Mouse (Mus musculus) hindbrain, embryonic 15.5 days (tissue): ENCODE results near the gene Lrrc8e. TPM values are rescaled to one million over a fixed set of nuclear protein-coding genes. Genes with fewer than 3 reads are reported as not detected.
"Not testable (repeated sequence)": the region's sequence is repeated elsewhere in the genome, so short reads cannot be mapped to it uniquely, and the experiment has no call there.

Source experiments
- ATAC-seq: fragments of 200-750 bp; cut with Nextera tagmentation; 2 replicates; pipeline ENCODE4 v1.8.0; 2017; ENCODE audit warnings: low read depth, moderate number of reproducible peaks, moderate TSS enrichment; ENCODE audit not compliant: low FRiP score
- H3K27ac ChIP-seq: fragments of 300-500 bp; sonication (generic); replicated peaks from 2 replicates; pipeline ENCODE4 v1.5.1; 2015; ENCODE audit warnings: mild to moderate bottlenecking, inconsistent platforms
- H3K27me3 ChIP-seq: fragments of 300-500 bp; sonication (generic); 2 replicates; pipeline ENCODE4 v1.6.1; 2015; ENCODE audit warnings: control low read depth, inconsistent platforms
- H3K36me3 ChIP-seq: fragments of 300-500 bp; sonication (generic); 2 replicates; pipeline ENCODE4 v1.6.1; 2015; ENCODE audit warnings: control low read depth, inconsistent platforms
- H3K4me1 ChIP-seq: fragments of 300-500 bp; sonication (generic); replicated peaks from 2 replicates; pipeline ENCODE4 v1.6.1; 2015; ENCODE audit warnings: control low read depth, inconsistent platforms
- H3K4me2 ChIP-seq: fragments of 300-500 bp; sonication (generic); 2 replicates; pipeline ENCODE4 v1.6.1; 2015; ENCODE audit warnings: moderate library complexity, mild to moderate bottlenecking, inconsistent platforms
- H3K4me3 ChIP-seq: fragments of 300-500 bp; sonication (generic); 2 replicates; pipeline ENCODE4 v1.5.1; 2015; ENCODE audit warnings: mild to moderate bottlenecking, inconsistent platforms
- H3K9ac ChIP-seq: fragments of 300-500 bp; sonication (generic); 2 replicates; pipeline ENCODE4 v1.6.1; 2015; ENCODE audit warnings: inconsistent platforms
- H3K9me3 ChIP-seq: fragments of 300-500 bp; sonication (generic); 2 replicates; pipeline ENCODE4 v1.6.1; 2016; ENCODE audit warnings: control low read depth, inconsistent platforms
- WGBS: fragments of 180-500 bp; shearing (Covaris S2); methylation state at CpG from one replicate; pipeline ENCODE4 v1.1.7; 2015; 5-methylcytosine and 5-hydroxymethylcytosine counted together
- polyA plus RNA-seq: library from polyadenylated mRNA; unstranded; fragments of >200 nt; fragmentation: Nextera tagmentation; extraction: Ambion mirVana; gene quantifications from 2 replicates; pipeline ENCODE4 v1.2.1, GENCODE M21; 2015

Gene Lrrc8e
- polyA plus RNA-seq, 1 experiment from 2014 or later: 0.08 TPM

- peaks cover 35% of the 10 kb centered on the region for H3K4me1 ChIP-seq
- peaks cover 28% of the 10 kb centered on the region for H3K36me3 ChIP-seq
- H3K4me2 ChIP-seq: peak overlapping the region; percentile 68
- peak overlapping the region; percentile 57 for H3K4me3 ChIP-seq
- ATAC-seq: no peak
- WGBS: 49% methylated on average over 8 of the region's 8 CpGs
- H3K9ac ChIP-seq: peak overlapping the region; percentile 70; the same call in 1 of the 2 replicates
- peak overlapping the region; percentile 92 for H3K27ac ChIP-seq
- H3K27me3 ChIP-seq: no peaks in the 10 kb centered on the region
- no peaks in the 10 kb centered on the region for H3K9me3 ChIP-seq
Observed at GRCm38 (mm10) chr8:4252116-4252760, 25.6 kb downstream of the Lrrc8e start.

- Histone ChIP-seq H3K9me3 (no peaks in the 10 kb centered on the region), H3K4me3 (peak within 1 kb of the TSS; percentile 57), H3K4me1 (peaks cover 45% of the 10 kb centered on the region), H3K9ac (peak within 1 kb of the TSS; percentile 70), H3K27ac (peak within 1 kb of the TSS; percentile 92), H3K36me3 (peaks cover 20% of the 10 kb centered on the region), H3K27me3 (no peaks in the 10 kb centered on the region), H3K4me2 (peak within 1 kb of the TSS; percentile 68)
- ATAC-seq: peak; percentile 85
- under 1% methylated on average over 69 of the region's 69 CpGs for WGBS
Observed at GRCm38 (mm10) chr8:4252934-4253841, 26.6 kb downstream of the Lrrc8e start, which contains the start of gene Snapc2. TSS of gene Snapc2 (plus strand) at chr8:4253080.

DNA sequence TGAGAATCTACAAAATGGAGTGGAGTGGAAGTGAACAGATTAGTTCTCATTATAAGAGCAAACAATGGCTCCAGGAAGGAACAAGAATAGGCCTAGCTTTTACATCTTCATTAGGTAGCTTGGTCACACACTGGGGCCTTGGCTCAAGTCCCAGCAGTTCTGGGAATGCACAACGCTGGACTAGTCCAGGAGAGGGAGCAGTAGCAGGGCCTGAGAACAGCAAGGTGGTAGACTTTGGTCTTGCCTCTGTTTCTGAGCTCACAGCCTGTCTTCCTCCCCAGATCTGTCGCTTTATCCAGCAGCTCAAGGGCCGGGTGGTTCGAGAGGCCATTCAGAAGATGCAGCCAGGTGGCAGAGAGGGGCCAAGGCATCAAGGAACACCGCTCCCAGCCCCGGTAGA lies 27.4 kb downstream of the Lrrc8e start:
- ATAC-seq: no peak
- peaks cover 46% of the 10 kb centered on the region for H3K4me1 ChIP-seq
- H3K27me3 ChIP-seq: no peaks in the 10 kb centered on the region
- peak overlapping the region; percentile 68 for H3K4me2 ChIP-seq
- peak overlapping the region; percentile 92 for H3K27ac ChIP-seq
- WGBS: 67% methylated on average over 6 of the region's 6 CpGs
- H3K4me3 ChIP-seq: peak overlapping the region; percentile 57
- peaks cover 20% of the 10 kb centered on the region for H3K36me3 ChIP-seq
- H3K9ac ChIP-seq: peak overlapping the region; percentile 7
- H3K9me3 ChIP-seq: no peaks in the 10 kb centered on the region

GRCm38 (mm10) chr8:4255471-4255870 lies 28.8 kb downstream of the Lrrc8e start:
- H3K9me3 ChIP-seq, H3K27ac ChIP-seq, H3K4me3 ChIP-seq, H3K27me3 ChIP-seq, ATAC-seq, H3K9ac ChIP-seq, H3K4me2 ChIP-seq: not testable (repeated sequence)
- peaks cover 53% of the 10 kb centered on the region for H3K4me1 ChIP-seq
- 92% methylated on average over 7 of the region's 7 CpGs for WGBS
- H3K36me3 ChIP-seq: peaks cover 29% of the 10 kb centered on the region

DNA sequence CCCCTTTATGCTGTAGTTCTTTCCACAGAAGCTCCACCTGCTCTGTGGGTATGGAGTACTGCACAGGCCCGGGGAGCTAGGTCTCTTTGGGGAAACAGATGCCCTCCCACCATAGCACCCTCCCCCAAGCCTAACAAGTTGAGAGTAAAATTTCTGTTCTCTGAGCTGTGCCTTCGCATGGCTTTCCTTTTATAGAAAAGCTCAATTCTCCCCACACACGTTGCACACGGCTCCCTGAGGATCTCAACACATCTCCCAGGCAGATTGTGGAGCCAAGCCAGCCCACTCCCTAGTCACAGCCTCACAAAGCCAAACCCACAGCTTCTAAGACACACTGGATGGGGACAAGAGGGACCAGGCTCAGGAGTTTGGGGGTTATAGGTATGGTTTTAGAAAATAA lies 30.3 kb downstream of the Lrrc8e start:
- Histone ChIP-seq H3K9me3 (no peaks in the 10 kb centered on the region), H3K4me3 (peak overlapping the region; percentile 79), H3K9ac (peak overlapping the region; percentile 80), H3K4me2 (peak overlapping the region; percentile 74), H3K36me3 (peaks cover 37% of the 10 kb centered on the region), H3K27me3 (no peaks in the 10 kb centered on the region), H3K4me1 (peaks cover 53% of the 10 kb centered on the region), H3K27ac (peak overlapping the region; percentile 95)
- no peak for ATAC-seq
- WGBS: 41% methylated on average over 4 of the region's 4 CpGs

DNA sequence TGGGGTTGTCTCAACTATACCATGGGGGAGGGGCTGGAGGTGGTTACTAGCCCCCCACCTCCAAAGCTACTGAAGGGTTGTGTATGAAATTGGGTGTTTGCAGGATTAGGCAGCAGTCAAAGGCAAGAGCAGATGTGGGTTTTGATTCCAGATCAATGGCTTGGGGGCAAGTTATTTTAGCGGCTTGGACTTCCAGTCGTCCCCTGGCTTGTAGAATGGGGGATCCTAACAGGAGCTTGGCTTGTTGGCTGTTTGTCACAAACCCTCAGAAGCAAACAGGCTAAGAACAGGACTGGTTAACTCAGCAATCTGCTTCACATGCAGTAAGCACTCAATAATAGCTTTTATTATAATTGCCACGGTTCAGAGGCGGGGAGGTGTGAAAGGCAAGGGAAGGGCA lies 30.7 kb downstream of the Lrrc8e start:
- ATAC-seq: no peak

DNA sequence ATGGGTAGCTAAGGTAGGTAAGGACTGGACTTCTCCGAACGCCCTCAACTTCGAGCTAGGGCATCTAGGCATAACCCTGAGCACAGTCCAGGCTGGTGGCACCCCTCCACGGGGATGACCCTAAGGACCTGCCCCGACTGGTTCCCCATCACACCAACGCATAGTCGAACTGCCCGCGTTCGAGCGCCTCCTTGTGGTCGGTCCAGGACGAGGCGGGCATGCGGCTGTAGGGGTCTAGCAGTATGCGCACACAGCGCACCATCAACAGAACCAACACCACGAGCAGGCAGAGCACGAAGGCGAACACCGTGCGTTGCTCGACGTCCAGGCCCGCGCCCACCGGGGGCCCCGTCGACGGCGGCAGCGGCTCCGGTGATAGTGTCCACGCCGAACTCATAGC lies 31.6 kb downstream of the Lrrc8e start:
- WGBS: 3% methylated on average over 35 of the region's 35 CpGs
- peak overlapping the region; percentile 95 for H3K27ac ChIP-seq
- ATAC-seq: peak; percentile 54
- H3K9ac ChIP-seq: peak overlapping the region; percentile 80
- peaks cover 48% of the 10 kb centered on the region for H3K4me1 ChIP-seq
- peaks cover 43% of the 10 kb centered on the region for H3K36me3 ChIP-seq
- H3K4me2 ChIP-seq: peak overlapping the region; percentile 74
- no peaks in the 10 kb centered on the region for H3K9me3 ChIP-seq
- H3K4me3 ChIP-seq: peak overlapping the region; percentile 79
- no peaks in the 10 kb centered on the region for H3K27me3 ChIP-seq

More for the DNA sequence above, 30.7 kb downstream of the Lrrc8e start:
- Histone ChIP-seq H3K9ac (peak overlapping the region; percentile 80), H3K27ac (peak overlapping the region; percentile 95), H3K27me3 (no peaks in the 10 kb centered on the region), H3K4me3 (peak overlapping the region; percentile 79), H3K9me3 (no peaks in the 10 kb centered on the region), H3K36me3 (peaks cover 41% of the 10 kb centered on the region), H3K4me2 (peak overlapping the region; percentile 74), H3K4me1 (peaks cover 50% of the 10 kb centered on the region)
- 56% methylated on average over 4 of the region's 4 CpGs for WGBS

DNA sequence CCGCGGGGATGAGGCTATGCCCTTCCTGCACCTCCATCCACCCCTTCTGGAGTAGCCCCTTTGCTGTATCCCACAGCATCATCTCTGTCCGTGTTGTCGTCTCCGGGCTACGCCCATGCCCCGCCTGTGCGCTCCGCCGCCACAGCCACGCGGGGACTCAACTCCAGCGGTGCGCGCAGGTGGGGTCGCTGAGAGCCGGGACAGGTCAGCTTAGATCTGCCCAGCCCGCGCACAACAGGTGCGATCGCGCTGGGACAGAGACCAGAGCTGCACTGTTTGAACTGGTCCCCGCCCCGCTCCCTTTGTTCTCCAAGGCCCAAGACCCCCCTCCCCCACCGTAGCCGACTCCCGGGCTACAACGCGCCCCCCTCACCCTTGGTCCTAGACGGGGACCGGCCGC lies 32.1 kb downstream of the Lrrc8e start:
- H3K4me1 ChIP-seq: peaks cover 45% of the 10 kb centered on the region
- H3K27ac ChIP-seq: peak overlapping the region; percentile 95
- no peaks in the 10 kb centered on the region for H3K9me3 ChIP-seq
- peak; percentile 75 for ATAC-seq
- H3K4me3 ChIP-seq: peak overlapping the region; percentile 79
- H3K36me3 ChIP-seq: peaks cover 47% of the 10 kb centered on the region
- WGBS: under 1% methylated on average over 31 of the region's 32 CpGs
- H3K9ac ChIP-seq: peak overlapping the region; percentile 80
- no peaks in the 10 kb centered on the region for H3K27me3 ChIP-seq
- H3K4me2 ChIP-seq: peak overlapping the region; percentile 74

DNA sequence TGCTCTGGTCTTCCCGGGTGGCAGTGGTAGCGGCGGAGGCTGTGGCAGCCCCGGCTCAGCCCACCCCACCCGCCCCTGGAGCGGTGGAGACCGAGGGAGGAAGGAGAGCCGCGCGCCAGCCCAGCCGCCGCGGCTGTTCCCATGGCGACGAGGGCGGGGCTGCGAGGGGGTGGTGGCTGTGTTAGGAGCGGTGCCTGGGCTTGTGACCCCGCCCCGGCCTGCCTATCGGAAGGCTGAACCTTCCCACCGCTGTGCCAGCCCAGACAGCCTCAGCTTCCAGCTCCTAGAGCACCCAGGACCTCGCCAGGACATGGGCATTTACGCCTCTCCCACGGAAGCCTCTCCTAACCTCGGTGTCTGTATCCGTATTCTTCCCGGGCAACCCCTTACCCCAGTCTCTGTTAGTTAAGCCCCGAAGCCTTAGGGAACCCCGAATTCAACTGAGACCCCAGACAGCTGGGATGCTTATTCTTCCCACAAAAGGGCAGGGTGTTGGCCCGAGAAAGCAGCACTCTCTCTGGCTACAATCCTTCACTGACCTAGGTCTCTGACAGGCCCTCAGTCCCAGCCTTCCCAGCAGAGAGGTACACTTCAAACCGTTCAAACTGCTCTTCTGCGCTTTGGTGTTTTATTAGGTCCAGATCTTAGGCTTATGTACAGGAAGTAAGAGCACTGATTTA lies 32.6 kb downstream of the Lrrc8e start, which contains the start of gene Ctxn1:
Gene Ctxn1, minus strand, starts transcription at position 150 of the 680 bp plus-strand sequence.
- H3K36me3 ChIP-seq: peaks cover 52% of the 10 kb centered on the region
- peak within 1 kb of the TSS; percentile 95 for H3K27ac ChIP-seq
- H3K9ac ChIP-seq: peak within 1 kb of the TSS; percentile 80
- ATAC-seq: peak; percentile 91
- peak within 1 kb of the TSS; percentile 79 for H3K4me3 ChIP-seq
- no peaks in the 10 kb centered on the region for H3K27me3 ChIP-seq
- H3K4me1 ChIP-seq: peaks cover 40% of the 10 kb centered on the region
- 6% methylated on average over 31 of the region's 33 CpGs for WGBS
- no peaks in the 10 kb centered on the region for H3K9me3 ChIP-seq
- H3K4me2 ChIP-seq: peak within 1 kb of the TSS; percentile 74

DNA sequence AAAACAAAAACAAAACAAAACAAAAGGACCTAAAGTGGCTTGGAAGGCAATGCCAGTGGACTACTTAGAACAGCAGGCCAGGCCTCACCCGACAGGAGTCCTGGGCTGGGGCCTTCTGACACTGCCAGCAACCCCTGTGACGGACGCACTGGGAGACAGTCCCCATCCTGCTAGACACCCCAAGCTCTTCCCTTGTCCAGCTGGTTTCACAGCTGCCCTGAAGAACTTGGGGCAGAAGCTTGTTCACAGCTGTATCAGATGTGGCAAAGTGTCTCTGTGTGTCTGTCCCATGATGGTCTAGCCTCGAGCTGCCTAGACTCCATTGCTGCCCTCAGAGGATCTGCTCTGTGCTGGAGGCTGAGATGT lies 33.2 kb downstream of the Lrrc8e start:
- Histone ChIP-seq H3K4me1 (peaks cover 35% of the 10 kb centered on the region), H3K4me3 (peak overlapping the region; percentile 79; the same call in 1 of the 2 replicates), H3K4me2 (peak overlapping the region; percentile 74; the same call in 1 of the 2 replicates), H3K9ac (peak overlapping the region; percentile 80; the same call in 1 of the 2 replicates), H3K27ac (peak overlapping the region; percentile 95), H3K9me3 (no peaks in the 10 kb centered on the region), H3K36me3 (peaks cover 53% of the 10 kb centered on the region), H3K27me3 (no peaks in the 10 kb centered on the region)
- no peak for ATAC-seq
- WGBS: 79% methylated on average over 4 of the region's 4 CpGs

DNA sequence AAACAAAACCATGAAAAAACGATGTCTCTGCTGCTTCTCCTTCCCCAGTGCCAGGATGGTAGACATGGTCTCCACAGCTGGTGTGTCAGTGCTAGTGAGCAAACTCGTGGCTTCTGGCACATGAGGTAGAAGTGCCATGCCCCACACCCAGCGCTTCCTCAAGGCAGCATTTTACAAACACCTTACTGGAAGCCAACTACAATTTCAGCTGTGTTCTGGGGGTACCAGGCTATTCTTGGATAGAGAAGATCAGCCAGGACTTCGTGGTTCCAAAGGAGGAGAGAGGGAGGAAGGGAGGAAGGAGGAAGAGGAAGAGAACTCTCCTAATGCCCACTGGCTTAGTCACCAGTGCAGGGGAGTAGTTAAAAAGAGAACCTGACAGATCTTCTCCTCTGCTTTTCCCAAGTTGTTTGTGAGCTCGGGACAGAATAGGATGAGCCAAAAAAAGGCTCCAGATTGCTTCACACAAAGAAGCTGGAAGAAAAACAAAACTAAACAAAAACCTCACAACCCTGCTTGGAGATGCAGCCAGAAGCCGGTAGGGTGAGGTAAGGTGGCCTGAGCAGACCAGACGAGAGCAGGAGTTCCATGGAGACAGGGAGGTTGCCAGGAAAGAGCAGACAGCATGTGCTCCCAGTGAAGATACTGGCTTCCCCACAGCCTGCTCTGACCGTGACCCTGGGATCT lies 36.6 kb downstream of the Lrrc8e start:
- no peaks in the 10 kb centered on the region for H3K27me3 ChIP-seq
- no peaks in the 10 kb centered on the region for H3K9me3 ChIP-seq
- H3K4me3 ChIP-seq: no peak overlapping the region
- no peak for ATAC-seq
- H3K9ac ChIP-seq: no peak overlapping the region
- peaks cover 10% of the 10 kb centered on the region; the same call in 1 of the 2 replicates for H3K4me1 ChIP-seq
- peaks cover 71% of the 10 kb centered on the region for H3K36me3 ChIP-seq
- 88% methylated on average over 8 of the region's 8 CpGs for WGBS
- H3K27ac ChIP-seq: no peak overlapping the region
- H3K4me2 ChIP-seq: no peak overlapping the region
